Mouse (Mus musculus): ENCODE data around the gene Mrgprd. TPM values are rescaled to one million over a fixed set of nuclear protein-coding genes. Genes with fewer than 3 reads are reported as not detected.

Mrgprd gene
- polyA plus RNA-seq, 1 experiment from 2014 or later = not detected

- no peak overlapping the region for H3K27ac ChIP-seq
- WGBS = 82% methylated on average over 30 of the region's 30 CpGs
- H3K9ac ChIP-seq (replicated peaks) = no peak overlapping the region
- ATAC-seq = no peak
- H3K4me1 ChIP-seq (replicated peaks) = no peaks in the 10 kb centered on the region; the same call in 1 of the 2 replicates
- H3K36me3 ChIP-seq = no peaks in the 10 kb centered on the region
- H3K4me2 ChIP-seq (replicated peaks) = no peak overlapping the region
- H3K9me3 ChIP-seq = no peaks in the 10 kb centered on the region
- H3K27me3 ChIP-seq = no peaks in the 10 kb centered on the region
- no peak overlapping the region for H3K4me3 ChIP-seq (replicated peaks)
Measured at GRCm38 (mm10) chr7:145308061-145308675, 6.5 kb upstream of the Mrgprd start.

DNA sequence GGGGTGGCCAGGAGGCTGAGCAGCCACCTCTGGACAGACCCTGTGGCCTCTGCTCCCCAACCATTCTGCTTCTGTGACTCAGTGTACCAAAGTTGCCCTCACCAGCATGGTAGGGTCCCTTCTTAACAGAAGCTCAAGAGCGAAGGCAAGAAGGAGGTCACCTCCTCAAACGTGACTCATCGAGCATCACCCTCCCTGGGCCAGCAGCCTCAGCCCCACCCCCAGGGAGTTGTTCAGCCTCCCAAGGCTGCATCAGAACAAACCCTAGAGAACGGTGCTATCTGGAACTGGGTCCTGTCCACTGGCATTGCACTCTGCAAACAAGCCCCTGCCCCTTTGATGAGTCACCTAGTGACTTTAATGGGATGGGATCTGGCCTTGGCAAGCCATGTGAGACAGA, 5.8 kb upstream of the Mrgprd start:
- 80% methylated on average over 4 of the region's 4 CpGs for WGBS
- Histone ChIP-seq H3K36me3 (no peaks in the 10 kb centered on the region), H3K9me3 (no peaks in the 10 kb centered on the region), H3K27me3 (no peaks in the 10 kb centered on the region), H3K4me2 (replicated peaks) (no peak overlapping the region), H3K4me1 (replicated peaks) (no peaks in the 10 kb centered on the region; the same call in 1 of the 2 replicates), H3K4me3 (replicated peaks) (no peak overlapping the region), H3K27ac (no peak overlapping the region), H3K9ac (replicated peaks) (no peak overlapping the region)
- no peak for ATAC-seq

DNA sequence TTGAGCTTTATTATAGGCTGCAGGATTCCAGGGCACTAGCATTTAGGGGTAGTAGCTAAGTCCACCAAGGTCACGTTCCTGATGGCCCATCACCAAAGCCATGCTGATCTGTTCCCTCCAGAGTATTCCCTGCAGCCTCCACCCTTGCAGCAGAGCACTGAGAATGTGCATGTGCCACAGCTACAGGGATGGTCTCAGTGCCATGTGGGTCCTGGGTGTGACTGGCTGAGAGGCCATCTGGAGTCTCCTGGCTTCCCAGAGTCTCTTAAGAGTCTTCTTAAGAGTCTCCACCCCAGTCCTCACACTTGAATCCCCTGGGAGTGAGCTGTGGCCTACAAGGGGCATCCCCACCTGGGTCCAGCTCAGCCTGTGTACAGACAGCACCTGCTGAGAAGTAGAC, 4.8 kb upstream of the Mrgprd start:
- no peak overlapping the region for H3K9ac ChIP-seq (replicated peaks)
- WGBS = 84% methylated on average over 1 of the region's 1 CpGs
- no peak overlapping the region for H3K4me2 ChIP-seq (replicated peaks)
- H3K27me3 ChIP-seq = no peaks in the 10 kb centered on the region
- ATAC-seq = no peak
- H3K4me3 ChIP-seq (replicated peaks) = no peak overlapping the region
- H3K4me1 ChIP-seq (replicated peaks) = no peaks in the 10 kb centered on the region; the same call in 1 of the 2 replicates
- H3K36me3 ChIP-seq = no peaks in the 10 kb centered on the region
- no peaks in the 10 kb centered on the region for H3K9me3 ChIP-seq
- H3K27ac ChIP-seq = no peak overlapping the region

- 82% methylated on average over 5 of the region's 5 CpGs for WGBS
- ATAC-seq = no peak
Measured at GRCm38 (mm10) chr7:145310526-145310925, 4.1 kb upstream of the Mrgprd start.

DNA sequence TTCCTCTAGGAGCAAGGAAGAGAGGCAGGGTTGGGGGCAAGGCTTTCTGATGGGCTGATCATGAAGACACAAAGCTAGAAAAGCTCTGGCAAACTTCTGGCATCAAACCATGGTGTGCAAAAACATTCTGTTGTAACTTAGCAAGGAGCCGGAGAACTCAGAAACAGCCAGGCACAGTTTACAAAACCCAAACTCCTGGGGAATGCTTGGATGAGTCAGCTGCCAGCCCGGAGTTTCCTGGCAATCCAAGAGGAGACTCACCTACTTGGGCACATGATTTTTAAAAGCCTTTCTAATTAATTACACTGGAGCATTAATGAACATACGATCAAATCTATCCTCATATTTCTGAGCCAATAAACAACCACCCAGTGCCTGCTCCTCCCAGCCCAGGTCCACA, 2.5 kb upstream of the Mrgprd start:
- no peak overlapping the region for H3K4me3 ChIP-seq (replicated peaks)
- no peak for ATAC-seq
- no peak overlapping the region for H3K9ac ChIP-seq (replicated peaks)
- H3K9me3 ChIP-seq = no peaks in the 10 kb centered on the region
- WGBS = 88% methylated on average over 3 of the region's 3 CpGs
- no peak overlapping the region for H3K27ac ChIP-seq
- H3K36me3 ChIP-seq = no peaks in the 10 kb centered on the region
- no peak overlapping the region for H3K4me2 ChIP-seq (replicated peaks)
- no peaks in the 10 kb centered on the region for H3K27me3 ChIP-seq
- H3K4me1 ChIP-seq (replicated peaks) = no peaks in the 10 kb centered on the region; the same call in 1 of the 2 replicates

More at GRCm38 (mm10) chr7:145310526-145310925, 4.1 kb upstream of the Mrgprd start:
- Histone ChIP-seq H3K36me3 (no peaks in the 10 kb centered on the region), H3K27ac (no peak overlapping the region), H3K27me3 (no peaks in the 10 kb centered on the region), H3K9ac (replicated peaks) (no peak overlapping the region), H3K4me3 (replicated peaks) (no peak overlapping the region), H3K4me2 (replicated peaks) (no peak overlapping the region), H3K4me1 (replicated peaks) (no peaks in the 10 kb centered on the region; the same call in 1 of the 2 replicates), H3K9me3 (no peaks in the 10 kb centered on the region)

DNA sequence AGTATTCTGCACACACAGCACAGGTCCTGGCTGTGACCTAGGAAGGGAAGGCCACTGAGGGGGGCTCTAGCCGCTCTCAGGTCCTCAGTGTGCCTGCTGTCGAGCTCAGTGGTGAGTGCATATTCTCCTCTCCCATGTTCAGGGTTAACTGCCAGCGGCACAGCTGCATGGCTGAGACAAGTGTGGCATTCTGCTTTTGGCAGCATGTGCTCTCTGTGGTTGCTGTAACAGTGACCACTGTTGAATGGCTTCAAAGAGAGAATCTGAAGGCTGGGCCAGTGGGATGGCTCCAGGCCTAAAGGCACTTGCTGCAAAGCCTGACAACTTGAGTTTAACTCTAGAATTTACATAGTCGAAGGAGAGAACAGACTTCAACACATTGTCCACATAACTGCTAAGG, 2.9 kb downstream of the Mrgprd start:
- no peak overlapping the region for H3K9ac ChIP-seq (replicated peaks)
- no peaks in the 10 kb centered on the region for H3K4me1 ChIP-seq (replicated peaks)
- 79% methylated on average over 4 of the region's 4 CpGs for WGBS
- no peaks in the 10 kb centered on the region for H3K36me3 ChIP-seq
- H3K27ac ChIP-seq = no peak overlapping the region
- no peaks in the 10 kb centered on the region; the same call in 1 of the 2 replicates for H3K9me3 ChIP-seq
- no peak overlapping the region for H3K4me2 ChIP-seq (replicated peaks)
- no peaks in the 10 kb centered on the region for H3K27me3 ChIP-seq
- no peak overlapping the region for H3K4me3 ChIP-seq (replicated peaks)
- no peak for ATAC-seq

- Histone ChIP-seq H3K9ac (replicated peaks) (no peak overlapping the region), H3K36me3 (no peaks in the 10 kb centered on the region), H3K4me2 (replicated peaks) (no peak overlapping the region), H3K27me3 (no peaks in the 10 kb centered on the region), H3K4me1 (replicated peaks) (no peaks in the 10 kb centered on the region), H3K27ac (no peak overlapping the region), H3K9me3 (no peaks in the 10 kb centered on the region; the same call in 1 of the 2 replicates), H3K4me3 (replicated peaks) (no peak overlapping the region)
- no peak for ATAC-seq
- WGBS = 75% methylated on average over 3 of the region's 3 CpGs
Measured at GRCm38 (mm10) chr7:145319481-145319880, 4.8 kb downstream of the Mrgprd start.

GRCm38 (mm10) chr7:145323607-145324006, 9.0 kb downstream of the Mrgprd start:
- Histone ChIP-seq H3K9ac (replicated peaks) (no peak overlapping the region), H3K27me3 (no peaks in the 10 kb centered on the region), H3K36me3 (no peaks in the 10 kb centered on the region), H3K9me3 (no peaks in the 10 kb centered on the region; the same call in 1 of the 2 replicates), H3K4me1 (replicated peaks) (0 out of 2 replicates have a peak, but pooled peaks cover 4% of the 10 kb centered on the region), H3K4me2 (replicated peaks) (no peak overlapping the region), H3K27ac (no peak overlapping the region), H3K4me3 (replicated peaks) (no peak overlapping the region)
- no peak for ATAC-seq
- 33% methylated on average over 4 of the region's 4 CpGs for WGBS

DNA sequence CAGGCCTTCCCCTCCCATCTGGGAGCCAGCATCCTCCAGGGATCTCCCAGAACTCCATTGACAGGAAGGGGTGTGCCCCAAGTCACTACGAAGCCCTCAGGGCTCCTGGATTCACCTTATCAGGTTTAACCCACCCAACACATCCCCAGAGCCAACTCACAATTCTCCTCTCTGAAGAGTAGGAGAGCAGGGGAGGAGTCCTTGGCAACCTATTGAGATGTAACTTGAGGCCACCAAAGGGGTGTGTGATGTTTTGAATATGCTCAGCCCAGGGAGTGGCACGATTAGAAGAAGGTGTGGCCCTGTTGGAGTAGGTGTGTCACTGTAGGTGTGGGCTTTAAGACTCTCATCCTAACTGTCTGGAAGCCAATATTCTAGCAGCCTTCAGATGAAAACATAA, 11.1 kb downstream of the Mrgprd start:
- Histone ChIP-seq H3K9me3 (no peaks in the 10 kb centered on the region; the same call in 1 of the 2 replicates), H3K36me3 (no peaks in the 10 kb centered on the region), H3K27ac (no peak overlapping the region), H3K27me3 (no peaks in the 10 kb centered on the region), H3K4me3 (replicated peaks) (no peak overlapping the region), H3K4me2 (replicated peaks) (no peak overlapping the region), H3K4me1 (replicated peaks) (0 out of 2 replicates have a peak, but pooled peaks cover 4% of the 10 kb centered on the region), H3K9ac (replicated peaks) (no peak overlapping the region)
- 62% methylated on average over 2 of the region's 2 CpGs for WGBS
- ATAC-seq = no peak

DNA sequence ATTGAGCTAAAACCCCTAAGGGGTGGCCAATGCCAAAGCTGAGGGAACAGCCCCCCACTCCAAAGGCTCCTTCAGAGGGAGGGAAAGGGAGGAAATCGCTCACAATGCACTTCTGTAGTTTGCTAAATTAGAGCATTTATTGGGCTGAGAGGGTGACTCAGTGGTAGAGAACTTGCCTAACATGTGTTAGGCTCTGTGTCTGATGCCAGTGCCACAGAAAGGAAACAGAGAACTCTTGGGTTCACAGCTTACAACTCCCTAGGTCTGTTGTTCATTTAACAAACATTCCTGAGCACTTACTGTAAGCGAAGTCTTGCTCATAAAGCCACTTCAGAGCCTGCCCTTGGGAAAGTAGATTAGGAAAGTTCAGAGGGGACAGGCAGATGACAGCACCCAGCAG, 15.3 kb downstream of the Mrgprd start:
- no peaks in the 10 kb centered on the region for H3K9me3 ChIP-seq
- no peaks in the 10 kb centered on the region for H3K36me3 ChIP-seq
- H3K4me1 ChIP-seq (replicated peaks) = 0 out of 2 replicates have a peak, but pooled peaks cover 5% of the 10 kb centered on the region
- no peak overlapping the region for H3K27ac ChIP-seq
- no peak for ATAC-seq
- no peaks in the 10 kb centered on the region for H3K27me3 ChIP-seq
- WGBS = 82% methylated on average over 2 of the region's 2 CpGs
- H3K4me3 ChIP-seq (replicated peaks) = no peak overlapping the region
- no peak overlapping the region for H3K4me2 ChIP-seq (replicated peaks)
- no peak overlapping the region for H3K9ac ChIP-seq (replicated peaks)

DNA sequence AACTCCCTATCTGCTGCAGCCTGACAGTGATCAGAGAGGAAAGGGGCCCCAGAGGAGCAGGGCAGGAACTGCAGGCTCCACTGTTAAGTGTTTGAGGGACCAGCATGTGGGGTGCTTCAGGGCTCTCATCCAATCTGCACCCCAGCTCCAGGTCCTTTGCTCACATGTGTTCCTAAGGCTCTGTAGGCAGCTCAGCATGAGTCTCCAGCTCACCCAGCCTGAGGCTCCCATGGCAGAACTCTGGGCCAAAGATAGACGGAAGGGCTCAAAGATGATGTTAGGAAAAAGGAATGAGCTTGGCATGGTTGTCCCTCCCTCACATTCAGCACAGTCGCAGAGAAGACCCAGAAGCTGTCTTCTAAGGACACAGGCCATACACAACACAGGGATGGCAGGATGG, 16.0 kb downstream of the Mrgprd start:
- Histone ChIP-seq H3K4me1 (replicated peaks) (0 out of 2 replicates have a peak, but pooled peaks cover 7% of the 10 kb centered on the region), H3K27me3 (no peaks in the 10 kb centered on the region), H3K9ac (replicated peaks) (no peak overlapping the region), H3K27ac (no peak overlapping the region), H3K4me2 (replicated peaks) (no peak overlapping the region), H3K36me3 (no peaks in the 10 kb centered on the region), H3K9me3 (no peaks in the 10 kb centered on the region), H3K4me3 (replicated peaks) (no peak overlapping the region)
- WGBS = 96% methylated on average over 2 of the region's 2 CpGs
- no peak for ATAC-seq

- ATAC-seq = no peak
- Histone ChIP-seq H3K27ac (no peak overlapping the region), H3K4me2 (replicated peaks) (no peak overlapping the region), H3K4me3 (replicated peaks) (no peak overlapping the region), H3K9ac (replicated peaks) (no peak overlapping the region), H3K27me3 (no peaks in the 10 kb centered on the region), H3K36me3 (no peaks in the 10 kb centered on the region), H3K4me1 (replicated peaks) (0 out of 2 replicates have a peak, but pooled peaks cover 4% of the 10 kb centered on the region), H3K9me3 (no peaks in the 10 kb centered on the region)
- WGBS = 59% methylated on average over 1 of the region's 1 CpGs
Measured at GRCm38 (mm10) chr7:145332376-145333041, 17.9 kb downstream of the Mrgprd start.

All from midbrain, embryonic 13.5 days (tissue).